Mouse (Mus musculus): ENCODE results near the gene Scarb2. TPM values are rescaled to one million over a fixed set of nuclear protein-coding genes. Genes with fewer than 3 reads are reported as not detected.

Scarb2 gene
- total RNA-seq, 2 experiments from 2014 or later: 30.0 to 40.4 TPM

DNA sequence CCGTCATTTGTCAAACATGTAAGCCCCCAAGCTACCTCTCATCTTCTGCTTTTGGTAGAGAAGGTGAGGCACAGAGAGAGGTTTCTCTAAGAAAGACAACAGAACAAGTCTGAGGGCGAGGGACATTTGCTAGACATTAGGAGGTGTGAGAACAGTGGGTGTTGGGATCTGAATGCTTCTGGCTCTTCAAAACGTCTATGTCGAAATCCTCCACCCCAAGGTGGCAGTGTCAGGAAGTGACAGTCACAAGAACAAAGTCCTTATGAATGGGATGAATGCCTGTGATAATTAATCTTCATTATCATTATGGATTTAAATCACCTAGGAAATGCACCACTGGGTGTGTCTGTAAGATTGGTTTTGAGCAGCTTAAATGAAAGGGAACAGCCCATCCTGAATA lies 11.3 kb downstream of the Scarb2 start:
- no peak for ATAC-seq (replicated peaks; ENCODE audit: poor library complexity)

DNA sequence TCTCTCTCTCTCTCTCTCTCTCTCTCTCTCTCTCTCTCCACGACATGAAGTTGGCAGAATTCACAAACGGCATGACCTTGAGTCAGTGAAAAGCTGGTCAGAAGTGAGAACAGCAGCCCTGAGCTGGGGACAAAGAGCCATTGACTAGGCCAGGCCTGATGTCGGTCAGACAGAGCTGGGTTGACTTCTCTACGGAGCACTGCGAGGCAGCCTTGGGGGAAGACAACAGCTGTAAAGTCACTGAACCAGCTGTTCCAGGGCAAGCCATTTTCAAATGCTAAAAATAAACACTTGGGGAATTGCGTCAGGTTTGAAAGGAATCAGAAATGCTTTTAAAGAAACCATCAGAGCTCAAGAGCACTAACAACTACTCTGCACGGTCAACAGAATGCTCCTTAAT lies 13.2 kb downstream of the Scarb2 start:
- no peak for ATAC-seq (replicated peaks; ENCODE audit: poor library complexity)

DNA sequence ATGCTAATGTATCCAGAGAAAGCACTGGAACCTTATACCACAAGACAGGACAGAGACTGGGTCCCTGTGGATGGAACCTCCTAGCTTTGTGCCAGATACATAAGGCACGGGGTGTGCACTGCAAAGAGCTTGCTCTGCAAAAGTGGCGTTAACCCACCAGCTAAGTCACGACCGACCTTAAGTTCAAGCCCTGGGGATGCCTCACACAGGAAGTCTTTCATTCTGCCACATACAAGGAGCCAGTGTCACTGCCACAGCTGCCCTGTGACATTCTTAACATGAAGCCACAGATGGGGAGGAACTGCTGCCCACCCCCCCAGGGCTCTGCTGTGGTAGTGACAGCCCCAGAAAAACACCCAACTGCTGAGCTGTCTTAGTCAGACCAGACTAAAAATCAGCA lies 15.9 kb downstream of the Scarb2 start:
- peak; percentile 35 for ATAC-seq (replicated peaks; ENCODE audit: poor library complexity)

DNA sequence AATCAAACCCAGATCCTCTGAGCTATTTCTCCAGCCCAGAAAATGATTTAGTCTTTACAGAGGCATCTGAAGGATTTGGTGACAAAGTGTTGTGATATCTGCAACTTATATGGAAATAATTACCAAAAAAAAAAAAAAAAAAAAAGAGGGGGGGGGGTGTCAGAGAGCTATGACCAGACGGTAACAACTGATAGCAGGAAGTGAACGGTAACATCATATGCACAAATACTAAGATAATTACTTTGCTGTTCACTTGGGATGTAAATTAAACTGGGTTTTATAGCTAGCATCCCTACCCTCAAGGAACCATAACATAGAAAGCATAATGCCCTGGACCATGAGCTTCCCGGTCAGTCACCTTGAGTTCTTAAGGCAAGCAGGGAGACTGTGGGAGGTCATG lies 16.3 kb downstream of the Scarb2 start:
- peak; percentile 17; the same call in 1 of the 2 replicates for ATAC-seq (replicated peaks; ENCODE audit: poor library complexity)

DNA sequence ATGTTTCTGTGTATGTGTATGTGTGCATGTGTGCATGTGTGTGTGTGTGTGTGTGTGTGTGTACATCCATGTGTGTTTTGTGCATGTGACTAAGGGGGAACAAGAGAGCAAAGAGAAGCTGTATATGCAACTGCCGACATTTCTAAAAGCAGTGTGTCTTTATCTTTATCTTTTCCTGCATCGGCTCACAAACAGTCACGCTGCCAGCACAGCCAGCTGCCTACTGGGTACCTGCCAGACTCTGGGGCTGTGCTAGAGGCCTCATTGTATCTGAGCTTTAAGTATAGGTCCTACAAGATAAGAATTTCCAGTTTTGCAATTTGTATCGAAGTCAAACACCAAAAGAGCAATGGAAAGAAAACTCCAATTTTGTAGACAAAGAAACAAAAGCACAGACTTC lies 17.1 kb downstream of the Scarb2 start:
- ATAC-seq (replicated peaks; ENCODE audit: poor library complexity): peak; percentile 59

DNA sequence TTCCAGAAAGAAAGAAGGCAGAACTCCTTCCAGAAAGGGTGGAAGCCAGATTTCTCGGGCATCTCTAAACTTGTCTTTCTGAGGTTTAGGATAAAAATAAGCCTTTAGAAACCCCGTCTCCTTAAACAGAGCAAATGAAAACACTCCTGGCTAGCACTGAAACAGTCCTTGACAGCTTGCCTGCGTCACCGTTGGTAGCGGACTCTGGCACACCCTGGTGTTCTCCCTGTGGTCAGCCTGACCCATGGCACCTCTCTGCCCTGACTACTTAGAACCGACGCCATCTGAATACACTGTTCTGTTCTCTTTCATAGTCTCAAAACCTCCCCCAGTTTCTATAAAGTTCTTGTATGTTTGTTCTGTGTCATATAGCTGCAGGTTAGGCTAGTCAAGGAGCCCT lies 17.7 kb downstream of the Scarb2 start:
- no peak for ATAC-seq (replicated peaks; ENCODE audit: poor library complexity)

DNA sequence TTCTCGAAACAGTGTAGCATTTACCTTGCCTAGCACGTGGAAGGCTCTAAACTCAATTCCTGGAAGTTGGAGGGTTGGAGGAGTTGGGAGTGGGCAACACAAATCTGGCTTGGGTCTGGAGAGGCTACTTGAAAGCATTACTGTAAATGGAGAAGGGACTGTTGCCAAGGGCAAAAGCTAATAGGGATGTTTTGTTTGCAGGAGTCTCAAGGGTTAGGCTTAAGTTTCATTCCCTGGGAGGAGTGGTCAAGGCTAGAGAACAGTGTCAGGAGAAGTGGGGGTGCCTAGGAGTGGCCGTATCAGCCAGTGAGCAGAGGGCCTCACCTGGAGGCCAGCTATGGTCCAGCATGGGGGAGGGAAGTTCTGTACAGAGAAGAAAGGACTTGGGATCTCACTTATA lies 18.2 kb downstream of the Scarb2 start:
- no peak for ATAC-seq (replicated peaks; ENCODE audit: poor library complexity)

DNA sequence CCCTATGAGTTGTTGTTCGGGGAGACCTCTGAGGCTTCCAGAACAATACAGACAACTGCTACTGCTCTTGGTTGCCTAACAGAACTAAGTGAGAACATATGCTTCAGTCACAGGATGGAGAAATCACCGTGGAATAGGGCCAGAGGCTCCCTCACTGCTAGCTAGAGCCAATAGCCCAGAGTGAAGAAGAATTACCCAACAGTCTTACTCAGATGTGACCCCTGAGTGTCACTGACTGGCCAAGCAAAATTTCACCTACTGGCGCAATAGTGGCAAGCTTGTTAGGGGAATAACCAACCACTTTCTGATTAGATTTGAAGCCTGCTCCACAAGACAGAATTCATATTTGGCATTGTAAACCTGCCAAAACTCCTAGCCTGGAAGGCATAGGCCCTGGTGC lies 19.9 kb downstream of the Scarb2 start:
- peak; percentile 72 for ATAC-seq (replicated peaks; ENCODE audit: poor library complexity)

DNA sequence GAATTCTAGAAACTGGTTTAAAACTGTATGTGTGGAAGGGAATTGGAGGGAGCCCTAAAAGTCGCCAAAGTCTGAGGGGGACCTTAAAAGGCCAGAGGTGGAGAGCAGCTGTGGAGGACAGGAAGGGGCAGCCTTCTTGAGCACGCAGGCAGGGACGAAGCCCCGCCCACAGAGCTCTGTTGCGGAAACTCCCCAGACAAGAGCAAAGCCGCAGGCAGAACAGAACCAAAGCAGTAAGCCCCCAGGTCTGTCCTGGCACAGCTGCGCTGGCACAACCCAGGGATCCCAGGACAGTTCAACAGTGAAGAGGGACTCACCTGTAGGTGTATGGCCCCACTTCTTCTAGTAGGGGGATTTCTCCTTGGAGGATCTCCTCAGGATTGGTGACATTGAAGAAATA lies 21.8 kb downstream of the Scarb2 start:
- 0 out of 2 replicates have a peak, but pooled peaks have one; percentile 29 for ATAC-seq (replicated peaks; ENCODE audit: poor library complexity)

DNA sequence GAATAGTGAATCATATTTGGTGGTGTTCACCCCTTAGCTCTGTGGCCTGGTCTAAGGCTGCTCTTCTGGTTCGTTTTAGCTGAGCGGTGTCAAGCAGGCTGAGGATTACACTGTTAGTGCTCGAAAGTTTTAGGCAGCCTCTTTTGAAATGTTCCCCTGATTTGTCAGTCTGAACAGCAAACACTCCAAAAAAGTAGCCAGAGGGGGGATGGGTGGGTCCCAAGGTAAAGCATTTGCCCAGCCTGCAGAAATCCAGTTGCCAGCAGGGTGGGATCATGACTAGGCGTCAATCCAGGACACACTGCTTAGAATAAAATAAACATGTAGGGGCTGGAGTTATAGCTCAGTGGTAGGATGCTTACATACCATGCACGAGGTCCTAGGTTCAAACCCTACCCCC lies 33.8 kb downstream of the Scarb2 start:
- ATAC-seq (replicated peaks; ENCODE audit: poor library complexity): no peak

DNA sequence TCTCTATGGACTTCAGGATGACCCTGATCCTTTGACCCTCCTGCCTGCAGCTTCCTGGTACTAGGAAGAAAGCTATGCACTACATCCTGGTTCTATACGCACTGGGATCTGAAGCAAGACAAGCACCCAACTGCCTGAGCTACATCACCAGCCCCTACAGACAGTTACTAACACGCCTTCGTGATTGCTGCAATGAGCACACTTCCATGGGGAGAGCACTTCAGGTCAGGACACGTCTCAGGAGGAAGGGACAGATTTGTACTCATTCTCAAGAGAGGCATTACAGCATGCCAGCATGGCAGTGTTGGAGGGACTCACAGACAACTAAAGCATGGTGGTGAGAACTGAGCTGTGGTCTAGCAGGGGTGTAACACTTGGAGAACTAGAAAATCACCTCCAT lies 35.1 kb downstream of the Scarb2 start:
- no peak for ATAC-seq (replicated peaks; ENCODE audit: poor library complexity)

DNA sequence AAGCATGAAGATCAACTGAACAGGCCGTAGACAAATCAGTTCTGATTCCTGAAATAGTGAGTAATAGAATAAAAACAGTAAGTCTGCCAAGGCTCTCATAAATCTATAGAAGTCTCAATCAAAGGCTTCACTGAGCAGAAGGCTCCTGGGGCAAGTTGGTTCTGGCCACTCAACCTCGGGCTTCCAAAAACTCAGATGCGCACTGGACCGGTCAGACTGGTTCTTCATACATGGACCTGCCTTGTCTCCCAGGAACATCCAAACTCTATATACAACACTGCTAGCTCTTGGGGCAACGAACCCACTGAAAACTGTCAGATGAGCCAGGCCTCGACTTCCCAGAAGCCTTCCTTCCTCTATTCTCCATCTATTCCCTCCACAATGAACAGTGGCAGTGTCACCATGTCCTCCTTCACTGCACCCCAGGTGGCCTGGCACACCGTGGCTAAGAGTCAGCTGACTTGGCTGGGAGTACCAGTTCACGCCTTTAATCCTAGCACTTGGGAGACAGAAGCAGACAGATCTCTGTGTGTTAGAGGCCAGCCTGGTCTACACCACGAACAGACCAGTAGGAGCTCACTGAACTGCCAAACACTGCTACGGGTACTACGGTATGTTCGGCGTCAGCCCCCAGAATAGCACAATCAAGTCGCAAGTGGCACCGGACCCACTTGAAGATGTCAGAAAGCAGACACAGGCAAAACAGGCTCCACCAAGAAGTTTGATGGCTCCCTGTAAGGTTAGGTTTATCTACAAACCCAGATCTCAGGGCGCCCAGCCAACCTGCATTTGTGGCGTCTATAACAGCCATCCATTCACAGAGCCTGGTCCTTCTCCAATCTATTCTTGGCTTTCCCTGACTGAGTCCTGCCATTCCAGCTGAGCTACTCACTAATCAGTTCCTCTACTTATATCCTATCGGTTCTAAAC lies 37.2 kb downstream of the Scarb2 start:
- ATAC-seq (replicated peaks; ENCODE audit: poor library complexity): peak; percentile 45

DNA sequence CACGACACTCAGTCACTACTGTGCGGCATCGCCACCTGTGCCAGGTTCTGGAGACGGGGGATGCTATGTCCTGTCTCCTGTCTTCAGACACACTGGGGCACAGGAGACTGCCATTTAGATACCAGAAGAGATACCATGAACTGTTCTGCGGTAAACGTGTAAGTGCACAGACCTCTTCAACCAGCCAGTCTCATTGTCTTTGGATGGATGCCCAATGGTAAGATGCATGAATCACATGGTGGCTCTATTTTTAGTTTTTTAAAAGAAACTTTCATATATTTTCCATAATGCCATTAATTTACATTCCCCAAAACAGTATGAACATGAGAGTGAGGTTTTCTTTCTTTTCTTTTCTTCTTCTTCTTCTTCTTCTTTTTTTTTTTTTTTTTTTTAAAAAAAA lies 38.4 kb downstream of the Scarb2 start:
- 0 out of 2 replicates have a peak, but pooled peaks have one; percentile 13 for ATAC-seq (replicated peaks; ENCODE audit: poor library complexity)

DNA sequence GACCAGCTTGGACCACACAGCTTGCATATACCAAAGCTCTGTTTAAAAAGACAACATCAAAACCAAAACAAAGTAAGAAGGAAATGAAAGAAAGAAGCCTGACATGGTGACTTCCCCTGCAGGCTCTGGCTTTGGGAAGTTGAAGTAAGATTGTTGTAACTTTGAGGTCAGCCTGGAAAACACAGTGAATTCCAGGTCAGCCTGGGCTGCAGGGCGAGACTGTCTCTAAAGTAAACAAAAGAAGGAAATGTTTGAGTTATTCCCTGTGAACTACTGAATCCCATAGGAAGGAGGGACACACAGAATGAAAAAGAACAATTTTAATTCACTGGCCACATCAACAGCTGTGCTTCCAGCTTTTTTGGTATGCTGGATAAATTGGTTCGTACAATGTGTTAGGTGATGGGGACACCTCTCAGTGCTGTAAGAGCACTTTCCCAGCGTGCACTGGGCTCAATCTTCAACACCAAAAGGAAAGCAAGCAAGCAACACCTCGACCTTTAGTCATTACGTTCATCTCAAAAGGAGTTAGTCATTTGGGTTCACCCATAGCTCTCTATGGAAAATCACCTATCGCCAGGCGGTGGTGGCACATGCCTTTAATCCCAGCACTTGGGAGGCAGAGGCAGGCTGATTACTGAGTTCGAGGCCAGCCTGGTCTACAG lies 39.4 kb downstream of the Scarb2 start:
- 0 out of 2 replicates have a peak, but pooled peaks have one; percentile 12 for ATAC-seq (replicated peaks; ENCODE audit: poor library complexity)

DNA sequence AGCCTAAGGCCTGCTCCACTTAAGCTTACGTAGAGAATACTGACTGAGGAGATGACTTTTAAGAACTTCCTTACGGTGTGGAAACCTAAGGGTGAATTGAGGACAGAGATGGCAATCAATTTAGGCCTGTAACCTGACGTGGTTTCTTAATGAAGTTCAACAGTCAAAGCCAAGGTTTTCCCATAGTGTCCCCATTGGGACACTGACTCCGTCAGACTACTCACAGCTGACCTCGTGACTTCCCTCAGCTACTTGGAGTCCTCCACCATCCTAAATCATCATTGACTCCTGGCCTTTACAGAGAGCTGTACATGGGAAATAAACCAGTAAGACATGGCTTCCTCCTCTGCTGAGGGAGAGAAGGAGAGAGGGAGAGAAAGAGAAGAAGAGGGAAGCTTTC lies 41.1 kb downstream of the Scarb2 start:
- ATAC-seq (replicated peaks; ENCODE audit: poor library complexity): no peak

DNA sequence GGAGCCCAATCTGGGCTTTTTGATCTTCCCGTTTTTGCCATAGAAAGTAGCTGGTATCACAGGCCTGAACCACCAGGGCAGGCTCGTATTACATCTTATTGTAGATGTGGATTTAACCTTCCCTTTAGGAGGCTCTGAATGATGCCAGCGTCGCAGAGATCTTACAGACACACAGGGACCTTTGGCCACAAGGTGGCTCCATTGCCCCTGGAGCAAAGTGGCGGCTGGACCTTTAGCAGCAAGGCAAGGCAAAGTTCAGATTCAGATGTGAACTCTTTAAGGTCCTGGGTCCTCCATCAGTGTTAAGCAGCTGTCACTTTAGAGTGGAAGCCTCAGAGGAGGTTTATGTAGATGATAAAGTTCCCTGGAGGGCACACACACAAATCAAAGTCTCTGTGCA lies 45.3 kb downstream of the Scarb2 start:
- peak; percentile 74 for ATAC-seq (replicated peaks; ENCODE audit: poor library complexity)

DNA sequence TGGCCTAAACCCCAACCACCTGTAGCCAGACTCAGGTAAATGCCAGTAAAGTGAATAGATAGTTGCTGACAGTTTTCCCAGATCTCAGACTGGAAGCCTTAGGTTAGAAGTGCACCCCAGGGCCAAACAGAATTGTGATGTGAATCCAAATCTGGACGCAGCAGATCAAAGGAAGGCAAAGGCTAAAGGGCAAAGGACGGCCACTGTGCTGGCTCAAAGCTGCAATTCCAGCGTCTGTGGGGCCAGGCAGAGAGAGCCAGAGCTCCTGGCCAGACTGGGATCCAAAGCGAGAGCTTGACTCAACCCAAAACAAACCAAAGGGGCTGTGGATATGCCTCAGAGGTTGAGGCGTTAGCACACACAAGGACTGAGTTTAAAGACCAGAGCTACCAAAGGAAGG lies 47.9 kb downstream of the Scarb2 start:
- ATAC-seq (replicated peaks; ENCODE audit: poor library complexity): no peak

DNA sequence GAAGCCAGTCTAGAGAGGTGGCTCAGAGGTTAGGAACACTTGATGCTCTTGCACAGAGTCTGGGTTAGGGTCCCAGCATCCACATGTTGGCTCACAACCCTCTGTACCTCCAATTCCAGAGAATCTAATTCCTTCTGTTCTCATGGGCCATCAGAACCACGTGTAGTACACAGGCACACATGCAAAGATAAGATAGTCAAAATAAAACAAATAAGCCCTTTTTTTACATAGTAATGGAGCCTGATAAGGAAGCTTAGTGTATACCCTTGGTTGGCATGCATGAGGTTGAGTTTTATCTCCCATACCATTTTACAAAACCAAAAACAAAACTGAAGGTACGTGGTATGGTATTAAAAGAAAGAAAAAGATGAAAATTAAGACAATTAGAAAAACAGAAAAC lies 49.2 kb downstream of the Scarb2 start:
- ATAC-seq (replicated peaks; ENCODE audit: poor library complexity): peak; percentile 71

DNA sequence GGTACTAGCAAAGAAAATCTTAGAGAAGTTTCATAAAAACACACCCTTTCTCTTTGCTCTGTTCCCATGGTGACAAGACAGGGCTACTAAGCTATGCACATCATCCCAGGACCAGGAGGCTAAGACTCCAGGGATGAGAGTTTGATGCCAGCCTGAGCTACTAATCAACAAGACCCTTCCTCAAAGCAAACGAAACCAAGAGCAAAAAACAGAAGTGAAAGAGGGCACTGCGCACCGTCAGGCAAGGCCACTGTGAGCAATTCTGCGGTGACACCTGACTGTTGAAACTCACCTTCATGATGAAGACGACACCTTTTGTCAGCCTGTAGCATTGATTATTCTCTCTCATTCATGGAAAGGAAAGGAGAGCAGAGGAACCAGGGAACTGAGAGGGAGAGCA lies 53.8 kb downstream of the Scarb2 start:
- ATAC-seq (replicated peaks; ENCODE audit: poor library complexity): no peak

DNA sequence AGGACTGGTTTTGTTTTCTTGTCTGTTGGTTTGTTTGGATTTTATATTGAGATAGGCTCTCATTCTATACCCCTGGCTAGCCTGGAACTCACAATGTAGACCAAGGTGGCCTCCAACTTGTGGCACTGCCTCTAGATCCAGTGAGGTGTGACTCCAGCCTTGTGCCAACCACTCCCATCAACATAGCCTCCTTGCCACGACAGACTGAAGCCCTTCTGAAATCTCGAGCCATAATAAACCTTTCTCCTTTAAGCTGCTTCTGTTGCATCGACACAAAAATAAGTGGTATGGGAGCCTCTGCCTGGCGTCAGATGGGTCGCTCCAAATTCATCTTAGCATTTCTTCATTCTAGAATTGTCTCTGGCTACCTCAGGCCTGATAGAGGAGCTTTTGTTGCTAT lies 59.9 kb downstream of the Scarb2 start:
- no peak for ATAC-seq (replicated peaks; ENCODE audit: poor library complexity)

DNA sequence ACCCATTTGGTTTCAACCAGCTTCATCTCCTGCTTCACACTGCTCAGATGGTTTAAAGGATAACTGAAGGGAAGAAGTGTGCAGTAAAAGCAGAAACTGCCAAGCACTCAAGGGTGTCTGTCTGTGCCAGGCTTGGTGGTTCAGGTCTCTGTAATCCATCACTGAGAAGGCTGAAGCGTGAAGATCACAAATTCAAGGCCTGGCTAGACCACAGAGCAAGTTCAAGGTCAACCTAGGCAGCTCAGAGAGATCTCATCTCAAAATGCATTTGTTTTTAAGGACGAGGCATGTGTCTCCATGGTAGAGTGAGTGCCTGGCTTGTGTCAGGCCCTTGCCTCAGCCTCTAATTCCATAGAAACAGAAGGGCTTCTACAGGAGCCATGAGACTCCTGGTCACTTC lies 61.6 kb downstream of the Scarb2 start:
- ATAC-seq (replicated peaks; ENCODE audit: poor library complexity): no peak

DNA sequence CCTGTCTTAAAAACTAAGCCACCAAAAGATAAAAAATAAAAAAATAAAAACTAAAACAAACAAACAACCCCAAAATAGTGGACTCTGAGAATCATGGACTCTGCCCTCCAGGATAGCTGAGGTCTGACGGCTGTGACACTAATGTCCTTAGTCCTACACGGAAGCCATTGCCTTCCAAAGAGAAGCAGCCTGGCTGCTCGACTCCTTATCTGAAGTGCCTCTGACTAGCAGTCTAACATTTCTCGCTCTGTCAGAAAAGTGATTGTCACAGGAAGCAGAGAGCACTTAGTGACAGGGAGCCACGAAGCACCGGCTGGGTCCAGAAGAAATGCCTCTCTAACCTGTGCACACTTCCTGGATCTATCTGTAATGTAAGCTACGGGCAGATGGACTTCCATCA lies 63.7 kb downstream of the Scarb2 start:
- no peak for ATAC-seq (replicated peaks; ENCODE audit: poor library complexity)

Data from megakaryocyte progenitor cell, adult 5-6 weeks (primary cell).